Comparison of ENCODE assay signal across 24 mouse cellular contexts in genomic region chr19:3401943-3402342, GRCm38 (mm10). TPM values are rescaled to one million over a fixed set of nuclear protein-coding genes. Genes with fewer than 3 reads are reported as not detected.
DNase-seq lines count a peak whose midpoint lies in the region; ATAC-seq and TF ChIP-seq lines count a peak whose summit lies in the region.
"Had no signal": no experiment of that assay in that cellular context is flagged by ENCODE, and none has a peak within 500 bp of the region (broad histone marks: within the 10 kb centered on the region; RNA-seq: fewer than 3 reads in every experiment).

No protein-coding gene starts in this region.

- no peak for TF ChIP-seq CTCF in midbrain, postnatal 0 days (IDR thresholded peaks at IDR 0.05)

- DNase-seq in heart, adult 18-20 months = no peak
- peak; percentile 36 to 52 for DNase-seq in heart, postnatal 10 days
- no peak for DNase-seq in heart, postnatal 25 days (ENCODE audit: low spot score)
- DNase-seq in midbrain, postnatal 0 days (ENCODE audit: low spot score) = peak; percentile 65
- DNase-seq in retina, embryonic 14.5 days (ENCODE audit: low spot score) = peak; percentile 32
- no peak for DNase-seq in layer of hippocampus, adult 8-10 months (ENCODE audit: low spot score in 2 of 2)
- DNase-seq: adrenal gland, postnatal 36 days; cerebellum, adult 2 months; gastrocnemius, postnatal 14 days; liver had no signal

- intact Hi-C loops in heart, postnatal 10 days (cut with DNase I) = no loop called here
- intact Hi-C loops in heart, postnatal 25 days (cut with DNase I) = no loop called here

- peaks cover 3% of the 10 kb centered on the region; the same call in 1 of the 2 replicates for H3K9me3 ChIP-seq in heart, embryonic 12.5 days (replicated peaks)
- no peaks in the 10 kb centered on the region for H3K9me3 ChIP-seq in midbrain, postnatal 0 days (ENCODE audit: low read length)
- no peaks in the 10 kb centered on the region for H3K9me3 ChIP-seq in midbrain, embryonic 13.5 days
- H3K9me3 ChIP-seq: forebrain, embryonic 15.5 days; limb, embryonic 10.5 days; liver, embryonic 15.5 days; lung, embryonic 15.5 days; midbrain, embryonic 10.5 days had no signal

- peaks cover 21% of the 10 kb centered on the region for H3K4me1 ChIP-seq in heart, embryonic 12.5 days (replicated peaks)
- no peaks in the 10 kb centered on the region; the same call in 1 of the 2 replicates for H3K4me1 ChIP-seq in midbrain, postnatal 0 days (ENCODE audit: insufficient read depth, low read length)
- no peaks in the 10 kb centered on the region for H3K4me1 ChIP-seq in midbrain, embryonic 13.5 days (replicated peaks)
- H3K4me1 ChIP-seq: embryonic facial prominence, embryonic 10.5 days; forebrain, embryonic 15.5 days; limb, embryonic 10.5 days; liver, embryonic 15.5 days; lung, embryonic 15.5 days; midbrain, embryonic 10.5 days had no signal

- 32% methylated on average over 7 of the region's 7 CpGs for WGBS in heart, embryonic 12.5 days
- WGBS in midbrain, postnatal 0 days = 42% methylated on average over 7 of the region's 7 CpGs
- 54% methylated on average over 7 of the region's 7 CpGs for WGBS in midbrain, embryonic 13.5 days

- H3K4me3 ChIP-seq in heart, embryonic 12.5 days = no peak overlapping the region
- no peak overlapping the region for H3K4me3 ChIP-seq in midbrain, postnatal 0 days (ENCODE audit: low read depth, low read length)
- H3K4me3 ChIP-seq in midbrain, embryonic 13.5 days (replicated peaks) = no peak overlapping the region
- H3K4me3 ChIP-seq: embryonic facial prominence, embryonic 10.5 days; forebrain, embryonic 15.5 days; left cerebral cortex, adult 2 months; limb, embryonic 10.5 days; liver, embryonic 15.5 days; lung, embryonic 15.5 days; midbrain, embryonic 10.5 days had no signal

- no peak for ATAC-seq in heart, embryonic 12.5 days (ENCODE audit: insufficient number of reproducible peaks, low FRiP score)
- ATAC-seq in midbrain, postnatal 0 days (ENCODE audit: low FRiP score) = no peak
- ATAC-seq in midbrain, embryonic 13.5 days = no peak
- ATAC-seq: forebrain, embryonic 15.5 days; intestine, postnatal 0 days; Patski had no signal

- 0 out of 2 replicates have a peak overlapping the region, but pooled peaks have one; percentile 6 for H3K4me2 ChIP-seq in heart, embryonic 12.5 days
- H3K4me2 ChIP-seq in midbrain, postnatal 0 days (ENCODE audit: low read depth, low read length, poor library complexity, severe bottlenecking) = no peak overlapping the region
- no peak overlapping the region for H3K4me2 ChIP-seq in midbrain, embryonic 13.5 days (replicated peaks)
- H3K4me2 ChIP-seq: forebrain, embryonic 15.5 days; liver, embryonic 15.5 days; lung, embryonic 15.5 days had no signal

- H3K9ac ChIP-seq in heart, embryonic 12.5 days = no peak overlapping the region
- no peak overlapping the region for H3K9ac ChIP-seq in midbrain, postnatal 0 days (replicated peaks; ENCODE audit: low read length, poor library complexity, severe bottlenecking)
- no peak overlapping the region for H3K9ac ChIP-seq in midbrain, embryonic 13.5 days (replicated peaks)
- H3K9ac ChIP-seq: forebrain, embryonic 15.5 days; liver, embryonic 15.5 days; lung, embryonic 15.5 days had no signal

- H3K36me3 ChIP-seq in heart, embryonic 12.5 days = no peaks in the 10 kb centered on the region
- no peaks in the 10 kb centered on the region for H3K36me3 ChIP-seq in midbrain, postnatal 0 days (ENCODE audit: insufficient read depth, low read length)
- no peaks in the 10 kb centered on the region for H3K36me3 ChIP-seq in midbrain, embryonic 13.5 days
- H3K36me3 ChIP-seq: embryonic facial prominence, embryonic 10.5 days; forebrain, embryonic 15.5 days; limb, embryonic 10.5 days; liver, embryonic 15.5 days; lung, embryonic 15.5 days; midbrain, embryonic 10.5 days had no signal

- no peak overlapping the region for H3K27ac ChIP-seq in heart, embryonic 12.5 days (ENCODE audit: poor library complexity, severe bottlenecking)
- H3K27ac ChIP-seq in midbrain, postnatal 0 days (ENCODE audit: low read depth, low read length) = no peak overlapping the region
- no peak overlapping the region for H3K27ac ChIP-seq in midbrain, embryonic 13.5 days
- H3K27ac ChIP-seq: embryonic facial prominence, embryonic 10.5 days; forebrain, embryonic 15.5 days; kidney, postnatal 0 days; left cerebral cortex, adult 2 months; limb, embryonic 10.5 days; liver, embryonic 15.5 days; lung, embryonic 15.5 days; macrophage; midbrain, embryonic 10.5 days had no signal

- H3K27me3 ChIP-seq in heart, embryonic 12.5 days (replicated peaks) = peaks cover 10% of the 10 kb centered on the region; the same call in 1 of the 2 replicates
- H3K27me3 ChIP-seq in midbrain, postnatal 0 days (ENCODE audit: insufficient read depth, low read length) = no peaks in the 10 kb centered on the region
- H3K27me3 ChIP-seq in midbrain, embryonic 13.5 days = no peaks in the 10 kb centered on the region
- H3K27me3 ChIP-seq: forebrain, embryonic 15.5 days; liver, embryonic 15.5 days; lung, embryonic 15.5 days; Patski had no signal

RNA-seq across cellular contexts. Expression of gene Gal, which starts 12.4 kb away (rescaled TPM):
- polyA plus RNA-seq in heart, embryonic 12.5 days (2016; fragmentation: Nextera tagmentation; extraction: Ambion mirVana) = 8.1 and 8.5 TPM in 2 replicates
- not detected for total RNA-seq in heart, adult 18-20 months (2021)
- total RNA-seq in heart, postnatal 10 days (2021) = not detected
- total RNA-seq in heart, postnatal 25 days (2021) = not detected
- 1.9 and 5.3 TPM in 2 replicates for total RNA-seq in midbrain, postnatal 0 days (2014; rRNA removed)
- 29.5 and 30.0 TPM in 2 replicates for polyA plus RNA-seq in midbrain, postnatal 0 days (2015; fragmentation: Nextera tagmentation; extraction: Ambion mirVana)
- polyA plus RNA-seq in midbrain, embryonic 13.5 days (2015; fragmentation: Nextera tagmentation; extraction: Ambion mirVana) = 4.0 and 4.7 TPM in 2 replicates
- 1 to 10 TPM in 1 of 4 experiments, under 1 TPM in 2, not detected in 1; 0.52 to 1.0 (median 0.63) TPM for total RNA-seq in layer of hippocampus, adult 8-10 months (2022)
- total RNA-seq: heart, postnatal 14 days had no signal
- polyA plus RNA-seq: macrophage, Patski had no signal

RNA-seq across cellular contexts. Expression of gene Tesmin, which starts 13.3 kb away (rescaled TPM):
- 0.46 and 0.83 TPM in 2 replicates for polyA plus RNA-seq in heart, embryonic 12.5 days (2016; fragmentation: Nextera tagmentation; extraction: Ambion mirVana)
- total RNA-seq in heart, adult 18-20 months (2021) = 1 to 10 TPM; 1.4 to 2.0 TPM
- 1 to 10 TPM; 3.1 to 4.3 TPM for total RNA-seq in heart, postnatal 10 days (2021)
- 1 to 10 TPM; 3.9 to 4.2 TPM for total RNA-seq in heart, postnatal 25 days (2021)
- total RNA-seq in midbrain, postnatal 0 days (2014; rRNA removed) = 0.27 and 1.2 TPM in 2 replicates
- polyA plus RNA-seq in midbrain, postnatal 0 days (2015; fragmentation: Nextera tagmentation; extraction: Ambion mirVana) = 0.93 and 1.3 TPM in 2 replicates
- polyA plus RNA-seq in midbrain, embryonic 13.5 days (2015; fragmentation: Nextera tagmentation; extraction: Ambion mirVana) = 0.35 and 0.37 TPM in 2 replicates
- under 1 TPM in 3 of 4 experiments, not detected in 1; 0.38 to 0.83 (median 0.43) TPM for total RNA-seq in layer of hippocampus, adult 8-10 months (2022)

Comparison
In these comparisons a context has a peak if more than half of its experiments do, and no peak if none do; other contexts are left out.
1. DNase-seq: peak in heart, postnatal 10 days (2 of 2), midbrain, postnatal 0 days (single experiment) and retina, embryonic 14.5 days (single experiment); none in heart, adult 18-20 months (0 of 2), heart, postnatal 25 days (single experiment) and layer of hippocampus, adult 8-10 months (0 of 2).